9 mouse cellular contexts compared by ENCODE assay signal in genomic region chr9:60756258-60756657, GRCm38 (mm10). TPM values are rescaled to one million over a fixed set of nuclear protein-coding genes. Genes with fewer than 3 reads are reported as not detected.
DNase-seq lines count a peak whose midpoint lies in the region; ATAC-seq and TF ChIP-seq lines count a peak whose summit lies in the region.
"Had no signal": no experiment of that assay in that cellular context is flagged by ENCODE, and none has a peak within 500 bp of the region (broad histone marks: within the 10 kb centered on the region; RNA-seq: fewer than 3 reads in every experiment).

No protein-coding gene starts in this region.

- TF ChIP-seq CTCF in E14TG2a.4 (conservative IDR thresholded peaks at IDR 0.05; ENCODE audit: low read length), result peak; percentile 65
- peak; percentile 80 for TF ChIP-seq CTCF in cerebellum, adult 2 months (IDR thresholded peaks at IDR 0.05; ENCODE audit: borderline replicate concordance, insufficient read depth, low read depth, low read length)
- peak; percentile 90 for TF ChIP-seq CTCF in stomach, postnatal 0 days (IDR thresholded peaks at IDR 0.05; ENCODE audit: low read depth)

- H3K9me3 ChIP-seq in E14TG2a.4 (ENCODE audit: low read length), result no peaks in the 10 kb centered on the region; the same call in 1 of the 2 replicates
- H3K9me3 ChIP-seq in stomach, postnatal 0 days (ENCODE audit: control insufficient read depth, low read length), result no peaks in the 10 kb centered on the region
- H3K9me3 ChIP-seq: limb, embryonic 12.5 days had no signal

- no peak overlapping the region for H3K27ac ChIP-seq in cerebellum, adult 2 months (ENCODE audit: insufficient read depth, low read length)
- H3K27ac ChIP-seq in stomach, postnatal 0 days (replicated peaks), result no peak overlapping the region
- H3K27ac ChIP-seq: limb, embryonic 12.5 days had no signal

- no peak for TF ChIP-seq EP300 in stomach, postnatal 0 days (optimal IDR thresholded peaks at IDR 0.05)

- 38% methylated on average over 6 of the region's 6 CpGs for WGBS in cerebellum, adult 2 months
- 35% methylated on average over 6 of the region's 6 CpGs for WGBS in stomach, postnatal 0 days

- no peak overlapping the region for H3K9ac ChIP-seq in stomach, postnatal 0 days (ENCODE audit: low read length)
- H3K9ac ChIP-seq: limb, embryonic 12.5 days had no signal

- H3K4me2 ChIP-seq in stomach, postnatal 0 days (replicated peaks; ENCODE audit: low read depth), result no peak overlapping the region
- H3K4me2 ChIP-seq: limb, embryonic 12.5 days had no signal

- DNase-seq in cerebellum, adult 18-20 months, result peak; percentile 57 to 65
- DNase-seq in cerebellum, adult 11-12 months, result no peak
- DNase-seq in cerebellum, adult 2 months, result peak; percentile 38 to 65
- DNase-seq in gastrocnemius, postnatal 4 days (ENCODE audit: low spot score in 2 of 2), result peak; percentile 62 to 77
- DNase-seq in kidney, postnatal 36 days, result peak; percentile 73 to 89
- peak; percentile 74 for DNase-seq in lung, postnatal 25 days (ENCODE audit: low spot score)
- peak; percentile 66 for DNase-seq in stomach, postnatal 0 days (ENCODE audit: low spot score)

- no peak for ATAC-seq in stomach, postnatal 0 days (ENCODE audit: low FRiP score, low TSS enrichment)

- peaks cover 8% of the 10 kb centered on the region for H3K4me1 ChIP-seq in E14TG2a.4 (replicated peaks; ENCODE audit: low read depth, low read length)
- no peaks in the 10 kb centered on the region for H3K4me1 ChIP-seq in cerebellum, adult 2 months (ENCODE audit: control insufficient read depth, insufficient read depth, low read length)
- no peaks in the 10 kb centered on the region for H3K4me1 ChIP-seq in stomach, postnatal 0 days (replicated peaks; ENCODE audit: control insufficient read depth, insufficient read depth)

- H3K27me3 ChIP-seq in E14TG2a.4 (ENCODE audit: insufficient read depth, low read length), result no peaks in the 10 kb centered on the region
- no peaks in the 10 kb centered on the region; the same call in 1 of the 2 replicates for H3K27me3 ChIP-seq in cerebellum, adult 2 months (ENCODE audit: control insufficient read depth, insufficient read depth, low read length)
- H3K27me3 ChIP-seq in stomach, postnatal 0 days (ENCODE audit: control insufficient read depth, insufficient read depth, low read length), result no peaks in the 10 kb centered on the region
- H3K27me3 ChIP-seq: limb, embryonic 12.5 days had no signal

- no peak for TF ChIP-seq POLR2A in cerebellum, adult 2 months (IDR thresholded peaks at IDR 0.05; ENCODE audit: borderline replicate concordance, insufficient read depth, low read length)

- no peak overlapping the region for H3K4me3 ChIP-seq in E14TG2a.4 (replicated peaks; ENCODE audit: low read length)
- no peak overlapping the region for H3K4me3 ChIP-seq in cerebellum, adult 2 months (replicated peaks; ENCODE audit: insufficient read depth, low read depth, low read length)
- no peak overlapping the region for H3K4me3 ChIP-seq in stomach, postnatal 0 days (ENCODE audit: low read depth, low read length)
- H3K4me3 ChIP-seq: limb, embryonic 12.5 days had no signal

- H3K36me3 ChIP-seq in E14TG2a.4 (ENCODE audit: insufficient read depth, low read length), result no peaks in the 10 kb centered on the region
- H3K36me3 ChIP-seq in stomach, postnatal 0 days (ENCODE audit: control insufficient read depth, insufficient read depth, low read length), result no peaks in the 10 kb centered on the region
- H3K36me3 ChIP-seq: limb, embryonic 12.5 days had no signal

RNA-seq across cellular contexts. Expression of gene Uaca, which starts 38.1 kb away (rescaled TPM):
- polyA plus RNA-seq in cerebellum, adult 2 months (2012; rRNA removed), result 6.7 TPM in 2 replicates
- total RNA-seq in gastrocnemius, postnatal 4 days (2021), result 100 to 1,000 TPM in 1 of 2 experiments, 10 to 100 TPM in 1; 84.9 to 105 TPM
- polyA plus RNA-seq in stomach, postnatal 0 days (2015; fragmentation: Nextera tagmentation; extraction: Ambion mirVana), result 17.3 and 18.6 TPM in 2 replicates

RNA-seq across cellular contexts. Expression of gene Larp6, which starts 43.5 kb away (rescaled TPM):
- polyA plus RNA-seq in cerebellum, adult 2 months (2012; rRNA removed), result 44.9 and 46.0 TPM in 2 replicates
- 1 to 10 TPM; 2.4 to 2.9 TPM for total RNA-seq in gastrocnemius, postnatal 4 days (2021)
- polyA plus RNA-seq in stomach, postnatal 0 days (2015; fragmentation: Nextera tagmentation; extraction: Ambion mirVana), result 1.4 and 1.8 TPM in 2 replicates

Comparison
In these comparisons a context has a peak if more than half of its experiments do, and no peak if none do; other contexts are left out.
1. RNA of gene Larp6, which starts 43.5 kb away (polyA plus RNA-seq): 44.9 to 46.0 TPM in cerebellum, adult 2 months; 1.4 to 1.8 TPM in stomach, postnatal 0 days; every median in the first group is over 10 times any median in the second.
2. Peak in every context shown above with its lines, with median percentiles within 50 percentile points of each other: CTCF ChIP-seq.